Mouse (Mus musculus) limb, embryonic 15.5 days (tissue): ENCODE data around the gene Nrxn3. TPM values are rescaled to one million over a fixed set of nuclear protein-coding genes. Genes with fewer than 3 reads are reported as not detected.

Experiments used
- ATAC-seq: fragments of 200-750 bp; cut with Nextera tagmentation; 2 replicates; pipeline ENCODE4 v1.8.0; 2017; ENCODE audit warnings: low read depth, moderate TSS enrichment; ENCODE audit not compliant: insufficient number of reproducible peaks, low FRiP score, low TSS enrichment
- H3K27ac ChIP-seq: fragments of 300-500 bp; sonication (generic); 2 replicates; pipeline ENCODE4 v1.5.1; 2015; ENCODE audit warnings: moderate library complexity, mild to moderate bottlenecking, inconsistent platforms
- H3K27me3 ChIP-seq: fragments of 300-500 bp; sonication (generic); 2 replicates; pipeline ENCODE4 v1.6.1; 2015; ENCODE audit warnings: inconsistent platforms
- H3K36me3 ChIP-seq: fragments of 300-500 bp; sonication (generic); 2 replicates; pipeline ENCODE4 v1.6.1; 2015; ENCODE audit warnings: inconsistent platforms
- H3K4me1 ChIP-seq: fragments of 300-500 bp; sonication (generic); 2 replicates; pipeline ENCODE4 v1.6.1; 2015; ENCODE audit warnings: inconsistent platforms
- H3K4me2 ChIP-seq: fragments of 300-500 bp; sonication (generic); 2 replicates; pipeline ENCODE4 v1.6.1; 2015; ENCODE audit warnings: mild to moderate bottlenecking, inconsistent platforms
- H3K4me3 ChIP-seq: fragments of 300-500 bp; sonication (generic); 2 replicates; pipeline ENCODE4 v1.5.1; 2015; ENCODE audit warnings: mild to moderate bottlenecking, inconsistent platforms
- H3K9ac ChIP-seq: fragments of 300-500 bp; sonication (generic); 2 replicates; pipeline ENCODE4 v1.6.1; 2015; ENCODE audit warnings: inconsistent platforms
- H3K9me3 ChIP-seq: fragments of 300-500 bp; sonication (generic); 2 replicates; pipeline ENCODE4 v1.6.1; 2016; ENCODE audit warnings: inconsistent platforms
- WGBS: fragments of 180-500 bp; shearing (Covaris S2); methylation state at CpG from one replicate; pipeline ENCODE4 v1.1.7; 2015; 5-methylcytosine and 5-hydroxymethylcytosine counted together
- polyA plus RNA-seq: library from polyadenylated mRNA; unstranded; fragments of >200 nt; fragmentation: Nextera tagmentation; extraction: Ambion mirVana; gene quantifications from 2 replicates; pipeline ENCODE4 v1.2.1, GENCODE M21; 2015

Gene Nrxn3
- polyA plus RNA-seq, 1 experiment from 2014 or later, result 0.70 TPM

DNA sequence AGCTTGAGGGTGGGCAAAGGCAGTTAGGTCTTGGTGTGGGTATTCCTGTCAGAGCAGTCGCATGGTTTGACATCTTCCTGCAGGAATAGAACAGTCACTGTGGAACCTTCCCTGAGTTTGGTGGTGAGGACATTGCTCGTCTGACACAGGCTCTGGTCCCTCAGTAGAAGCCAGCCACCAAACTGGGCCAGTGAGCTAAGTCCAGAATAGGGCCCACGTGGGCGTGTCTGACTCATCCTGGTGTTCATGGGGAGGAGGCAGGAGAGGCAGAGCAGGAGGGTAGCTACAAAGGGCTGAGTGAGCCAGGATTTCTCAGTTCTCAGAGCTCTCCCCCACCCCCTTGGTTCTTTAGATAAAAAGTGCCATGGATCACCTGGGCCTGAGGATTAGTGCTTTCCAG lies 15.9 kb downstream of the Nrxn3 start:
- Histone ChIP-seq H3K4me1 (no peaks in the 10 kb centered on the region), H3K9me3 (no peaks in the 10 kb centered on the region), H3K27ac (no peak overlapping the region), H3K4me2 (no peak overlapping the region), H3K4me3 (no peak overlapping the region), H3K9ac (no peak overlapping the region), H3K36me3 (no peaks in the 10 kb centered on the region), H3K27me3 (no peaks in the 10 kb centered on the region)
- no peak for ATAC-seq
- 59% methylated on average over 4 of the region's 4 CpGs for WGBS

DNA sequence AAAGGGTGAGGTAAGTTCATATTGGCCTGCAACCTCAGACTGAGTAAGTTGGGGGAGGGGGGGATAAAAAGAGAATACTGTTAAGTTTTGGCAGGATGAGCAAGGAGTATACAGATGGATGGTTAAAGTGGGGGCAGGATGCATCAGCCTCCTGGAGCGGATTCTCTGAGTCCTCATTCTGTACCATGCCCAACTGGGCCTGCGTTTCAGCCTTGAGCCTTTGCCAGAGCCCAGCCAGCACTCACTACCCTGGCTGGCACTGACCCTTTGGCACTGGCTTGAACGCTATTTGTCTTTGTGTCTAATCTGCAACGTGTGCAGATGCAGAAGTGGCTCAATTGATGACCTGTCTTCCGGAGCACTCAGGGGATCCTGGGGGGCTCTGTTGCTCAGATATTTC lies 24.1 kb downstream of the Nrxn3 start:
- ATAC-seq, result no peak
- Histone ChIP-seq H3K4me2 (no peak overlapping the region), H3K27ac (no peak overlapping the region), H3K27me3 (no peaks in the 10 kb centered on the region), H3K4me1 (no peaks in the 10 kb centered on the region), H3K9ac (no peak overlapping the region), H3K4me3 (no peak overlapping the region), H3K36me3 (no peaks in the 10 kb centered on the region), H3K9me3 (no peaks in the 10 kb centered on the region)
- 64% methylated on average over 5 of the region's 5 CpGs for WGBS

DNA sequence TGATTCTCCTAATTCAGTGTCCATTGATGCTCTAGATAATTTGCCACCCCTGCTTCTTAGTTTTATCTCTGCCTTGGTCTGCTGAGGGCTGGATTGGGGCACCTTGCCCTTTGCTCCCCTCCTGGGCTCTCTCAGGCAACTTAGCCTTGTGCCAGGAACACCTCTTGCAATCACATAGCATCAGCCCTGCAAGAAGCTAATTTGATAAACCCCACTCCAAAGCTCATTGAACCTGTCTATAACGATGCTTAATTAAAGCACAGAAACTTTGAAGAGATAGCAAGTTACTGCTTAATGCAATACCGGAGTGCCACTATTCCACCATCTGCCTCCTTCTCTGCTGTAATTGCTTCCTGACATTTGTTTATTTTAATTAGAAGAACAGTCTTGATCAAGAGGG lies 42.1 kb downstream of the Nrxn3 start:
- Histone ChIP-seq H3K36me3 (no peaks in the 10 kb centered on the region), H3K4me3 (no peak overlapping the region), H3K4me1 (no peaks in the 10 kb centered on the region), H3K9me3 (no peaks in the 10 kb centered on the region), H3K9ac (no peak overlapping the region), H3K4me2 (no peak overlapping the region), H3K27me3 (no peaks in the 10 kb centered on the region), H3K27ac (no peak overlapping the region)
- 66% methylated on average over 2 of the region's 2 CpGs for WGBS
- ATAC-seq, result no peak

DNA sequence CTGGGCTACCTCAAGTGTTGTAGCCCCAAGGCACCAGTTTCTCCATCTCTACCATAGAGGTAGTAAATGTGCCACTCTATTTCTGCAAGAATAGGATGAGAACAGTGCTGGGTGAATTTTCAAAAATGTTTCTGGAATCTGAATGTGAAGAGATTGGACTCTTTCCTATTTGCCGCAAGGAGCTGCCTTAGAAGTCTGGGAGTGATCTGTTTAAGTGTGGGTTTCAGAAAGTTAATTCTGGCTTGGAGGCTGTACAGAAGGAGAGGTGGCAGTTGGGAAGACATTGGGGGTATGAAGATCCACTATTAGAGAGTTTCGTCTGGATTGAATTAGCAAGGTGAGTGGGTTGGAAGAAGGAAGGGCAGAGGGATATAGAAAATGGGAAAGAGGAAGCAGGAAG lies 52.0 kb downstream of the Nrxn3 start:
- H3K27ac ChIP-seq, result no peak overlapping the region
- H3K4me3 ChIP-seq, result no peak overlapping the region
- no peaks in the 10 kb centered on the region for H3K9me3 ChIP-seq
- H3K4me2 ChIP-seq, result no peak overlapping the region
- H3K4me1 ChIP-seq, result no peaks in the 10 kb centered on the region
- ATAC-seq, result no peak
- whole genome bisulfite sequencing, result 79% methylated on average over 2 of the region's 2 CpGs
- no peaks in the 10 kb centered on the region for H3K36me3 ChIP-seq
- H3K9ac ChIP-seq, result no peak overlapping the region
- no peaks in the 10 kb centered on the region for H3K27me3 ChIP-seq

DNA sequence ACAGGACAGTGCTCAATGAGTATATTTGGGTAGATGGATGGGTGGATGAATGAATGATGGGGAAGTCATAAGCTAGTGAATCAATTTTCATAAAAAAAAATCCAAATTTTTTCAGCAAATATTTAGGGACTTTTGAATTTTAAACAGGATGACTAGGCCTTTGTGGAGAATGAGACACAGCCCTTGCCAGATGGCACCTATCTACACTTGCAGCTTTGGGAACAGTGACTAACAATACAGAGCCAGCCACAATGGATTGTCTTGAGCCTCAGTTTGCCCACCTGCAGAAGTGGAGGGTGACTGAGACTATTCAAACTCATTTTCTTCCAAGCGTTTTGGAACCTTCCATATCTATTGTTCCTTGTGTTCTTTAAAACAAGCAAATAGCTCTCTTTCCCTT lies 55.4 kb downstream of the Nrxn3 start:
- no peak for ATAC-seq
- 93% methylated on average over 1 of the region's 1 CpGs for WGBS
- no peak overlapping the region for H3K9ac ChIP-seq

DNA sequence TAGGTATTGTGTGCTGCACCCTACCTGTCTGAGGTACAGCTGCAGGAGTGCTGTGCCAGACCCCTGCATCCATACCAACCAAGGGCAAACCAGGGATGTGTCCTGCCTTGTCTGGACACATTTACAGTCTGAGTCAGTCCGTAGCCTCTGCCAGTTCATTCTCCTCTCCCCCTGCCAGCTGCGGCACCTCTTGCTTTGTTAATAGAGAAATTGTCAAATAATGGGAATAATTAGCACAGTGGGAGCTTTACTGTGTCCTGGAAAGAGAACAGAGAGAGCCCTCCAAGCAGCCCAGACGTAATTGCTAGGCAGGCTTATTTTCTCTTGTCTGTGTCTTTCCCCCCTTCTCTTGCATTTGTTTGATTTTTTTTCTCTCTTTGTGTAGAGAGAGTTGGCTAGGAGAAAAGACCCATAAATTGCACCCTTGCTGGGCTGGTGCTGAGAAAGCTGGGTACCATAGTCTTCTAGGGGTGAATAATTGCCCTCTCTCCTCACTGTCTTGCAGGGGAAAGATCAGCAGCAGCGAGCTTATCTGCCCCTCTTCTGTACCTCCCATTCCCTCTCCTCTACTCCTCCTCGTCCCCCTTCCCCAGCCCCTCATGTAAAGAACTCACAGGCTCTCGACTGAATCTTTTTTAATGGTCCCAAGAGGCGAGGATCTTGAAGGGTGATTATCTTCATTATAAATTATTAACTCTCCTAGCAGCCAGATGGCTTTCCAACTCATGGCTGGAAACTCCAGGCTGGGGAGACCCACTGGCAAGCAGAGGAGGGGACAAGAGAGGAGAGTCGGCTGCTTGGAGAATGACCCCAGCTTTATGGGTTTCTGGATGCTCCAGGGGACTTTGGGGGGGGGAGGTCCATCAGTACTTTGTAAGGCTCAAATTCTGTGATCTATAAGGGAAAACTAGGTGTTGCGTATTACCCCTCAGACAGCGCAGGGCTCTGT lies 61.8 kb downstream of the Nrxn3 start:
- H3K9ac ChIP-seq, result no peak overlapping the region
- H3K27me3 ChIP-seq, result no peaks in the 10 kb centered on the region
- 47% methylated on average over 10 of the region's 10 CpGs for WGBS
- H3K4me3 ChIP-seq, result no peak overlapping the region
- H3K4me2 ChIP-seq, result no peak overlapping the region
- H3K27ac ChIP-seq, result no peak overlapping the region
- H3K36me3 ChIP-seq, result no peaks in the 10 kb centered on the region
- H3K4me1 ChIP-seq, result no peaks in the 10 kb centered on the region
- no peak for ATAC-seq
- no peaks in the 10 kb centered on the region for H3K9me3 ChIP-seq

More for the DNA sequence above, 55.4 kb downstream of the Nrxn3 start:
- Histone ChIP-seq H3K4me1 (no peaks in the 10 kb centered on the region), H3K4me2 (no peak overlapping the region), H3K4me3 (no peak overlapping the region), H3K36me3 (no peaks in the 10 kb centered on the region), H3K27ac (no peak overlapping the region), H3K9me3 (no peaks in the 10 kb centered on the region), H3K27me3 (no peaks in the 10 kb centered on the region)

DNA sequence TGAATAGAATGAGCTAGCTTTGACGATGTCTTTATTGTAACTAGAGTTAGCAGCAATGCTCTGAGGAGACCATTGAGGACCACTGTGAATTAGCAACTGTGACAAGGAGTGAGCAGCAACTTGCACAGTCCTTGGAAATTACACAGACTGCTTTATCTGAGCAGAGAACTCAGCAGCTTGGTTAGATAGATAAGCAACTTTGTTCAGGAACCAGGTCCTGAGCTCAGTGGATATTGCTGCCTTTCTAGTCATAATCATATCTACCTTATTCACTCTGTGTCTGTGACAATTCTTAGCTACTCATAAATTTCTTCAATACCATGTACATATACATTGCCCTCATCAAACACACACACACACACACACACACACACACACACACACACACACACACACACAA lies 70.6 kb downstream of the Nrxn3 start:
- H3K4me3 ChIP-seq, result no peak overlapping the region
- H3K9me3 ChIP-seq, result no peaks in the 10 kb centered on the region
- H3K36me3 ChIP-seq, result no peaks in the 10 kb centered on the region
- H3K27me3 ChIP-seq, result no peaks in the 10 kb centered on the region
- no peak overlapping the region for H3K27ac ChIP-seq
- H3K9ac ChIP-seq, result no peak overlapping the region
- no peak for ATAC-seq
- no peak overlapping the region for H3K4me2 ChIP-seq
- no peaks in the 10 kb centered on the region for H3K4me1 ChIP-seq
- WGBS, result 89% methylated on average over 1 of the region's 1 CpGs

DNA sequence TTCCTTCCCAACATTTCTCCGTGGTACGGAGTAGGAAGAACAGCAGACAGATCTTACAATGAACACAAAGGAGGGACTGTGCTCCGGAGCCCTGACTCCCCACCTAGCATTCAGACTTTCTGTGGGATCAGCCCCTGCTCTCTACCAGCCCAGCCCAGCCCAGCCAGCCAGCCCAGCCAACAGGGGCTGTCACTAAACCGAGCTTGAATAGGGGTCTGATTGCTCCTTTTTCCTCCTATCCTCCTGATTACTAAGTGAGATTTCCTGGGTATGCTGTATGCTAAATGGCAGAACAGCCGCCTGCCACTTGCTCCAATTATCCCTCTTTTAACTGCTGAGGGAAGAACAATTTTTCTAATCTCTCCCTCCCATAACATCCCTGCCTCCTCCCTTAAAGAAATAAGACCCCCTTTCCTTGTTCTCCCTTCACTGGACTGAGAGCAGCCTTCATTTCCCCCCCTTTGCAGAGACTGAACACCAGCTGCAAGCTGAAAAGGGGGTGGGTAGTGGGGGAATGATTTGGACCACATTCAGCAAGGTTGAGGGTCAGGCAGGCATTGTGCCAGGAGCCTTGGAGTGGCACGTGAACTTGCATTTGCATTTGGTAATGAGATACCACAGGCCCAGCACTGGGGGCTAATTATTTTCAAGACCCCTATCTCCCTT lies 78.4 kb downstream of the Nrxn3 start:
- Histone ChIP-seq H3K4me3 (no peak overlapping the region), H3K27ac (no peak overlapping the region), H3K4me2 (no peak overlapping the region), H3K27me3 (no peaks in the 10 kb centered on the region; the same call in 1 of the 2 replicates), H3K9ac (no peak overlapping the region), H3K36me3 (no peaks in the 10 kb centered on the region), H3K9me3 (no peaks in the 10 kb centered on the region), H3K4me1 (no peaks in the 10 kb centered on the region)
- ATAC-seq, result no peak
- 20% methylated on average over 6 of the region's 6 CpGs for WGBS

DNA sequence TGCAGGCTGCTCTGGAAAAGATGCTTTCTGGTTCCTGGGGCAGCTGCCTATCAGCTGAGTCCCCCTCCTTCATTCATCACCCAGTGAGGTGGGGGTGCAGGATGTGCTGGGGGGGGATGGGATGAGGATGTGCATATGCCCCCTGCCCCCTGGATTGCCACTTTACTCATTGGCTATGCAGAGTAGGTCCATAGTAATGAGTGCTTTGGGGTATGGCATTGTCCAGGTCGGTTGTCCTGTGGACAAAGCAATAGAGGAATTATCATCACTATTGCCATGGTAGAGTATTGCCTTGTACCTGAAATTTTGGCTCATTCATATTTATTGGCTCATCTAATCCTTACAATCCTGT lies 79.0 kb downstream of the Nrxn3 start:
- Histone ChIP-seq H3K4me2 (no peak overlapping the region), H3K9ac (no peak overlapping the region), H3K27me3 (no peaks in the 10 kb centered on the region; the same call in 1 of the 2 replicates), H3K36me3 (no peaks in the 10 kb centered on the region), H3K27ac (no peak overlapping the region), H3K9me3 (no peaks in the 10 kb centered on the region), H3K4me3 (no peak overlapping the region), H3K4me1 (no peaks in the 10 kb centered on the region)
- 56% methylated on average over 1 of the region's 1 CpGs for WGBS
- no peak for ATAC-seq

DNA sequence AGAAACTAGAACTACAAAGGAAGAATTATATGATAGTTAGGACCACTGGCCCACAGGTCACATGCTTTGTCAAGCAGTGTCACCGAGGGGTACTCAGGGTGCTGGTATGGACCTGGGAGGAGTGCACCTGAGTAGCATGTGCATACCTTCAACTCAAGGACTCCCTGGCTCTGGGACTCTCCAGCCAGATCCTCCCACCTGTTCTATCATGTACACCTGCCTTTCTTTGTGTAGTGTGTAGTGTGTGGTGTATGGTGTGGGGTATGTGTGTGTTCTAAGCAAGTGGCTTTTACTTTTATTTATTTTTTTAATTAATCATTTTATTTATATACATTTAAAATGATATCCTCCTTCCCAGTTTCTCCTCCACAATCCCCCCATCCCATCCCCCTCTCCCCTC lies 86.3 kb downstream of the Nrxn3 start:
- Histone ChIP-seq H3K4me2 (no peak overlapping the region), H3K27me3 (no peaks in the 10 kb centered on the region), H3K4me1 (no peaks in the 10 kb centered on the region), H3K9me3 (no peaks in the 10 kb centered on the region), H3K36me3 (no peaks in the 10 kb centered on the region), H3K4me3 (no peak overlapping the region), H3K27ac (no peak overlapping the region), H3K9ac (no peak overlapping the region)
- 96% methylated on average over 1 of the region's 1 CpGs for WGBS
- no peak for ATAC-seq

DNA sequence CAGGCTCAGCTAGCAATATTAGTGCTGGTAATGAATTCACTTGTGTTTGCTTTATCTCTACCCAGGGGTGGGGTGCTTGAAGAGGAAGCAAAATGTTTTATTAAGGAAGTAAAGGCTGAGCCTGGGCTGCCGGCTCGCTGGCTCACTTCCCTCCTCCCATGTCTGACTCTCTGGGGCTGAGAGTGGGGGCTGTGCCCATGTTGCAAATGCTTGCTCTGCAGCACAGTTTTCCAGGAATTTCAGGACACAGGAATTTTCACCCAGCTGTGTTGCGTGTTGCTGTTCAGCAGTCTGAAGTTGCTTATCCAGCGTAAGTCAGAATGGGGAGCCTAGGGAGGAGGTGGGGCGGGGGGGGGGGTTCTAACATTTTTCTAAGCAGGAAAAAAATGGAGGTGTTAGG lies 89.5 kb downstream of the Nrxn3 start:
- Histone ChIP-seq H3K27me3 (no peaks in the 10 kb centered on the region), H3K4me3 (no peak overlapping the region), H3K4me2 (no peak overlapping the region), H3K9me3 (no peaks in the 10 kb centered on the region), H3K4me1 (no peaks in the 10 kb centered on the region), H3K27ac (no peak overlapping the region), H3K36me3 (no peaks in the 10 kb centered on the region), H3K9ac (no peak overlapping the region)
- ATAC-seq, result no peak
- 45% methylated on average over 5 of the region's 5 CpGs for WGBS

DNA sequence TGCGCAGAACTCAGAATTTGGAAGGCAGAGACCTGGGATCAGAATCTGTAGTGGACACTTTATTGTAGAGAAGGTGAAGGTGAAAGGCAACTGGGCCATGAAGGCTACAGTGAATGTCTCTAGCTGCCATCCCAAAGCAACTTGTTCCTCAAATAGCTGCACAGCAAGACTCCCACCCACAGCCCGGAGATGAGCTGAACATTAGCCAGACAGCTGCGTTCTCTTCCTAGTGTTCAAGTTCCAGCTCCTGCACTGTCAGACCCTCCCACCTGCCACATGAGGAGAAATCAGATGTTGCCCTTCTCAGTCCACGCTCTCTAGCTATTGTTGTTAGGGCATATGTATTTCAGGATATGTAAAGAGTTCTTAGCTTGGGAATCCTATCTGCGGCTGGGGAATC lies 94.2 kb downstream of the Nrxn3 start:
- Histone ChIP-seq H3K9me3 (no peaks in the 10 kb centered on the region), H3K27ac (no peak overlapping the region), H3K27me3 (no peaks in the 10 kb centered on the region), H3K9ac (no peak overlapping the region), H3K4me2 (no peak overlapping the region), H3K4me3 (no peak overlapping the region), H3K36me3 (no peaks in the 10 kb centered on the region), H3K4me1 (no peaks in the 10 kb centered on the region)
- ATAC-seq, result no peak
- 83% methylated on average over 5 of the region's 5 CpGs for WGBS
